Mouse (Mus musculus): Measurements from ENCODE around the gene Usp43.

Gene Usp43

GRCm38 (mm10) chr11:67921827-67922754 is at the start of gene Usp43:
Usp43 (minus strand) TSS chr11:67922153.
- DNase-seq (ENCODE audit: low read depth, low spot score), result peak; percentile 68

GRCm38 (mm10) chr11:67967831-67968230 is 45.9 kb upstream of the Usp43 start:
- no peak for DNase-seq (ENCODE audit: low read depth, low spot score)

GRCm38 (mm10) chr11:67965905-67966878 is 44.2 kb upstream of the Usp43 start, which contains the start of gene Stx8:
Stx8 (plus strand) TSS chr11:67966193.
- peak; percentile 88 for DNase-seq (ENCODE audit: low read depth, low spot score)

- peak; percentile 92 for DNase-seq (ENCODE audit: low read depth, low spot score)
These were observed 43.4 kb upstream of the Usp43 start, which contains the start of gene Cfap52 for GRCm38 (mm10) chr11:67965242-67965883. Cfap52 (minus strand) TSS chr11:67965651.

- DNase-seq (ENCODE audit: low read depth, low spot score), result peak; percentile 83
These were observed 42.2 kb upstream of the Usp43 start for GRCm38 (mm10) chr11:67964110-67964509.

- no peak for DNase-seq (ENCODE audit: low read depth, low spot score)
These were observed 32.5 kb upstream of the Usp43 start for GRCm38 (mm10) chr11:67954413-67954812.

- no peak for DNase-seq (ENCODE audit: low read depth, low spot score)
These were observed 31.7 kb upstream of the Usp43 start for GRCm38 (mm10) chr11:67953604-67954003.

- DNase-seq (ENCODE audit: low read depth, low spot score), result no peak
These were observed 27.5 kb upstream of the Usp43 start for GRCm38 (mm10) chr11:67949475-67949874.

- DNase-seq (ENCODE audit: low read depth, low spot score), result no peak
These were observed 26.3 kb upstream of the Usp43 start for GRCm38 (mm10) chr11:67948229-67948628.

GRCm38 (mm10) chr11:67932156-67932555 is 10.2 kb upstream of the Usp43 start:
- DNase-seq (ENCODE audit: low read depth, low spot score), result peak; percentile 26

GRCm38 (mm10) chr11:67926348-67927055 is 4.5 kb upstream of the Usp43 start:
- peak; percentile 64 for DNase-seq (ENCODE audit: low read depth, low spot score)

- DNase-seq (ENCODE audit: low read depth, low spot score), result no peak
These were observed 3.0 kb upstream of the Usp43 start for GRCm38 (mm10) chr11:67925000-67925399.

- DNase-seq (ENCODE audit: low read depth, low spot score), result peak; percentile 33
These were observed 1.8 kb upstream of the Usp43 start for GRCm38 (mm10) chr11:67923720-67924119.

GRCm38 (mm10) chr11:67922755-67923125 is 787 bp upstream of the Usp43 start:
- peak; percentile 86 for DNase-seq (ENCODE audit: low read depth, low spot score)

GRCm38 (mm10) chr11:67921091-67921826 is 694 bp downstream of the Usp43 start:
- DNase-seq (ENCODE audit: low read depth, low spot score), result peak; percentile 77

GRCm38 (mm10) chr11:67920226-67920960 is 1.6 kb downstream of the Usp43 start:
- no peak for DNase-seq (ENCODE audit: low read depth, low spot score)

GRCm38 (mm10) chr11:67919593-67919992 is 2.4 kb downstream of the Usp43 start:
- DNase-seq (ENCODE audit: low read depth, low spot score), result no peak

GRCm38 (mm10) chr11:67917126-67917525 is 4.8 kb downstream of the Usp43 start:
- DNase-seq (ENCODE audit: low read depth, low spot score), result no peak

GRCm38 (mm10) chr11:67911074-67911473 is 10.9 kb downstream of the Usp43 start:
- no peak for DNase-seq (ENCODE audit: low read depth, low spot score)

Data from ES-CJ7 (cell line).